Mouse (Mus musculus) R1 (cell line): ENCODE data around the gene Whamm.
A peak's percentile ranks its signal among the peaks of the same experiment; 100 is the strongest.

Experiments used
- DNase-seq: peaks from one replicate; pipeline ENCODE4 v3.0.0-alpha.2; 2018; ENCODE audit warnings: low read depth, low spot score

The Whamm gene

DNA sequence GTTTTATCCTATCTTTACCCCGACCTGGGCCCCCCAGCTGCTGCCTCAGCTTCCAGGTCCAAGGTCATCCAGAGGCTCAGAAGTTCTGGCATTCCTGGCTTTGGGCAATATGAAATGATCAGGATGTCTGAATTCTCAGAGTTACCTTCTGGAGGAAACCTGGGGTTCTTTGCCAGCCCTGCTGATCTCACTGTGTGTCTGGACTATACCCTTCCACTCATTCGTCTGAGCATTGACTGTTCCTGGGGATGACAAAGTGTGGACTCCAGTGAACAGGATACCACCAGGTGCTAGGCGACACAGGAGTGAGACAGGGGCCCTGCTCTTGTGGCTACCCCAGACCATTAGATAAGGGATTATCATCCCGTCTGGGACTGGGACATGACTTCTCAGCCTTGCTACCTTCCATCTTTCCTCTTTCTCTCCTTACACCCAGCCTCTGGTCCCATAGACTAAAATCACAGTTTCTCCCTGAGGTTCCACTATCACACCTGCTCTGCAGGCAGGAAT is 7.5 kb upstream of the Whamm start:
- DNase-seq, result no peak

DNA sequence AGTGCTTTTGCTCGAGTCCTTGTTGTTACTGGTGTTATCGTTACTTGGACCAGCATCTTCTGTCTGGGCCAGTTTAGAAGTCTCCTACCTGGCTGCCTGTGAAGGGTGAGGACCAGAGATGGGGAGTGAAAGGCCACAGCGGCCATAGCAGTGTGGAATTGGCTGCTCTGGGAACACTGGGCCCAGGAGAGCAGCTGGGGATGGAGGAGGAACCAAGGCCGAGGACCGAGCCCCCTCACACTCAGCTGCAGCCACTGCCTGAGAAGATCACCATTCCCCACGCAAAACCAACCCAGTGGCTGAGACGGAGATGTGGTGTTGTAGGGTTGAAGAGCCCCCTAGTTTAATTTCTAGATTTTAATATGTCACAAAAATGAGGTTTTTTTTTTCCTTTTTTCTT is 6.3 kb upstream of the Whamm start:
- no peak for DNase-seq

DNA sequence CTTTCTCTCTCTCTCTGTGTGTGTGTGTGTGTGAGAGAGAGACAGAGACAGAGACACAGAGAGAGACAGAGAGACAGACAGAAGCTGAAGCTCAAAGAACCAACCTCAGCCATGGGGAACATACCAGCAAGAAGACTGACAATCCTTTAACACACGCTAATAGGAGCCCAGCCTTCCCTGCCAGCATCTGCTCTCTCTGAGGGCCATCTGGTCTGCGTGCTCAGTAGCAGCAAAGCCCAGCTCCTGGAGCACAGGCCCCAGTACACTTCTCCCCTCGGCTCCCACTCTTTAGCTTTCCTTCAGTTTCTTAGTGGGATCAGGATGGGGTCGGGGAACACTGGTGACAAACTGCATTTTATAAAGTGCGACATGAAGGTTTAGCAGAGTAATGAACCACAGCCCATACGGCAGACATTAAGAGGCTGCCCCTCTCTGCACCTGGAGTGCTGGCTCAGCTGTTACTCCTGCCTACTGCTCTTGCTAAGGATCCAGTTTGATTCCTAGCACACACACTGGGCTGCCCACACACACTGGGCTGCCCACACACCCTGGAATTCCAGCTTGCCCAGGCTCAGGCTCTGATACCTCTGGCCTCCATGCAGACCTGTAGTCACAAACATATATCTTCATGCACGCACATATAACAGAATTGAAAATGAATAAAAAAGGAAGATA is 5.5 kb upstream of the Whamm start:
- no peak for DNase-seq

DNA sequence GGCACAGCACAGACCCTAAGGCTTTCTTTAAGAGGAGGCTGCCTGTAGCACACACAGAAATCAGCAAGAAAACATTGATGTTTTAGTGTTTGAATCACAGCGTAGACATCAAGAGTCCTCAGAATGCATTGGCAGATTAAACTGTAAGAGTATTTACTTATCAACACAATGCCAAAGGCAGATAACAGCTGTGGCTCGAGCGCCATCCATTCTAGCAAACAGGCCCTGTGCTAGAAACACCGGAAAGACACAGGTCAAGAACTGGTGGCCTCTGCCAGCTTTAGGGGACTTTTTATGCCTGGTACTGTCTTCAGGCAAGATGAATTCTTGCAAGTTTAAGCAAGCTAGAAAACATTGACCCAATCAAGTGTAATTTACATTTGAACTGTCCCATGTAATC is 4.7 kb upstream of the Whamm start:
- no peak for DNase-seq

DNA sequence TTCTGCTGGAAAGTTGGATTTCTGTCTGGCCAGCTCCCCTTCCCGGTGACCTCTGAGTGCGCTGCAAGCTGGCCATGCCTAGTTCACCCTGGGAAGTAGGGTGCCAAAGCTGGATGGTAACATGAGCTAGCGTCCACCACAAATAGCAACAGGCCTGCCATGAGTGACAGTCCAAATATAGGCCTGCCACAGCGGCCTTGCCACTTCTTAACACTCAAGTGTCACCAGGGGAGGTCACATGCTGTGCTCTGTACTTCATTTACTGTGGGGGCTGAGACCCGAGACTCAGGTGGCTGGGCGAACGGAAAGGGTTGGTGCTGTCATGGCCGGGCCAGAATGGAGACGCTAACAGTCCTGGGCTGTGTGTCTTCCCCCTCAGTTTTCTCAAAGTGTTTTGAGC is 4.2 kb upstream of the Whamm start, which contains the start of gene Fsd2:
TSS of gene Fsd2 (minus strand) at position 53 of the 400 bp plus-strand sequence.
- no peak for DNase-seq

DNA sequence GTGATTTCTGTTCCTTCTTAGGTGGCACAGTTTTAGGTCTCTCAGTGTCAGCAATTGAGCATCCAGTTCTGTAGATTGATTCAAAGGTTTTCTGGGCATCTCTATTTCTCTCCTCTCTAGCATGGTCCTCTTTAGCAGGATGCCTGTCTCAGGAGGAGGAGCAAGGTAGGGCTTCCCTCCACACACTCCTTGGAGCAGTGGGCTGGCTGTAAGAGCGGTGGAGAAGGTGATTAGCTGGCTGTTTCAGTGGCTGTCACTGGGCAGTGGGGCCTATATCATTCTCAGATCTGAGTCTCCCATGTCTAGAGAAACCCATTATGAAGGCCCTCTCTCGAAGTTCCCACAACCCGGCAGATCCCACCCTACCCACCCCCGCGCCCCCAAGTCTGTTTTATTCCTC is 3.7 kb upstream of the Whamm start:
- no peak for DNase-seq

DNA sequence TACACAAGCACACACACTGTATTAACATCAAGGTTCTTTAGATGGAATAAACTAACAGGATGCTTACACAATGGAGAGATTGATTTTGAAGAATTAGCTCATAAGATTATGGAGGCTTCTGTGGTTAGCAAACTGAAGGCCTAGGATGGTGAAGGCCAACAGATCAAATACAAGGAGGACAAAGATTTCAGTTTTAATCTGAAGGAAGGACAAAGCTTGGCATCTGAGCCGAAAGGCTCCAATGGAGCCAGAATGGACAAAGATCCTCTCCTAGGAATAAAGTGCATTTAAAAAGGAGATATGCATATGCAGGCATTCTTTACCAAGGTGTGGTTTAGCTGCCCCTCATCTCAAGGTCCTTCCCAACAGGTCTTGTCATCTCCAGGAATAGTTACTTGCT is 1.2 kb upstream of the Whamm start:
- peak; percentile 53 for DNase-seq

DNA sequence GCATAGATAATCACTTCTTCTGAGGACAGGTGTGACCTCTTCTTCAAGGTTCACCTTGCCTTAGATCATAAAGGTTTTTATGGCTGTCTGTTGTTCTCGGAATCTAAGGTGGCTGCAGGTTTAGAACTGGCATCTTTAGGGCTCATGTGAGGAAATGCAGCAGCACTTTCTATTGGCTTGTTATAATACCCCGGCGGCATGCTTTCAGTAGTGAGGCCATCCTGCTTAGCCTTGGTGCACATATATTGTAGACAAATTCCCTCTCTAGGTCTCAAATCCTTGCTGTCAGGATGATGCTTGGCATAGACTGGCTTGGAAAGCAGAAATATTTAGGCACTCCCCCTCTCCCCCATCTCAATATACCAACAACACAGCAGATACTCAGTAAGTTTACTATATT is 795 bp upstream of the Whamm start:
- DNase-seq, result no peak

DNA sequence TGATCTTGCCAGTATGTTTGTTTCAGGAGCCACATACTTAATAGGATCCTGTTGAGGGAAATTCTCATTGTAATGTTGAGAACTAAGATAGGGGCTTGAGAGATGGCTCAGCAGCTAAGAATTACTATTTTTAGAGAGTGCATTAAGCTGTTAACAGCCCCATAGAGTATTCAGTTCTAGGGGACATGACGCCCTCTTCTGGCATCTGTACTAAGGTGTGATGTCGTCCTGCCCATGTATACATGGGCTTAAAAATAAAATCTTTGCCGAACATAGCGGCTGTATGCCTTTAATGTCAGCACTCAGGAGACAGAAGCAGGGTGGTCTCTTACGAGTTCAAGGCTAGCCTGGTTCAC is 336 bp upstream of the Whamm start:
- DNase-seq, result no peak

DNA sequence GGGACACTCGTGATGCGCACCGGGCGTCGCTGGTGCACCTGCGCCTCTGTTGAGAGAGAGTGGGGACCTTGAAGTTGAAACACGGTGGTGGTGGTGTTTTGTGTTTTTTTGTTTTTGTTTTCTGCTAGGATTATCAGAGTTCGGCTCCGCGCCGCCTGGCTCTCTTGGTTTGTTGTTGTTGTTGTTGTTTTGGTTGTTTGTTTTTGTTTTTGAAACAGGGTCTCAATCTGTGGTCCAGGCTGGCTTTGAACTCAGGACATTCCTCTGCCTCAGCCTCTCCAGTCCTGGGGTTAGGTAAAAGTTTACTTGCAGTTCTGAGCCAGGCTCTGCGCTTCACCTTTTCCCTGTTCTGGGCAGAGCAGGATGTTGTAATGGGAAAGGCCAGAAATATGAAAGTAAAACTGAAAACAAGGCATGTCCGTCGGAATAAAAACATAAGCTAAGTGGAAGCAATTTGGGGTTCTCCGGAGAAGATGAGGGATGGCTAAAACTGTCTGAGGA is 925 bp downstream of the Whamm start:
- DNase-seq, result peak; percentile 64

DNA sequence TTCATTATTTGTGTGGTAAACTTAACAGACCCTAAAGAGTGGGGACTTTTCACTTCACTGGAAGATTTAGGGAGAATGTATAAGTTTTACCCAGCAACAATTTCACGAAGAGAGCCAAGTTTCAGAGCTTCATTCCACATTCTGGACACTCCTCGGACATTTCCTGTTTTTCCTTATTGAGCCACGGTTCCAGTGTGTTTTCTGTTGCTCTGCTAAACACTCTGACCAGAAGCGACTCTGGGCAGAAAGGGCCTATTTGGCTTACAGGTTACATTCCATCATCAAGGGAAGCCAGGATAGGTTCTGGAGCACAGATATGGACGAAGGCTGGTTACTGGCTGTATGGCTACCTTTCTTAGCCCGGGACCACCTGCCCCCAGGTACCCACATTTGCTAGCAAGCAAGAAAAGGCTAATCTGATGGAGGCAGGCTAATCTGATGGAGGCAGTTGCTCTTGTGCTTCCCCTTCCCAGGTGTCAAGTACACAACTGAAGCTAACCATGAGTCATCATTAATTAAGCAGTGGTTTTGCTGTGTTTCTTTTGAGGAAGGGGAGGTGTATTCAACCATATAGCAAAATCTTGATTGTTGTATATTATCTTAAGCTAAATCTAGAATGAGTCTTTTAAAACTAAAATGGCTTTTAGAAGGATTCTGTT is 1.7 kb downstream of the Whamm start:
- no peak for DNase-seq

DNA sequence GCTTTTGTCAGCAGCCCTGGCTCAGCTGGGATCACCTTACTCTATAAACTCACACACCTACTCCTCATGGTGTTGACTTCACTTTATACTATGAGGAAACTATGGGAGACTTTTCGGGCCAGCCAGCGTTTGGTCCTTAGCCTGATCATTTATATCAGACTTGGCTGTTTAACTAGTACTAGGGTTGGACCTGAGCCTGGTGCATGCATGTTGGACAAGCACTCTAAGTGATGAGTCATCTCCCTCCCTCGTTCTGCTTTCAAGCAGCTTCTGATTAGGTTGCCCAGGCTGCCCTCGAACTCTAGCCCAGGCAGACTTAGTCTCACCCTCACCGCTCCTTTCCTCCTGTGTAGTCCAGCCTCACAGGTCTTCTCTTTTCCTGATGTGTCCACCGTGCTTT is 2.3 kb downstream of the Whamm start:
- peak; percentile 31 for DNase-seq

DNA sequence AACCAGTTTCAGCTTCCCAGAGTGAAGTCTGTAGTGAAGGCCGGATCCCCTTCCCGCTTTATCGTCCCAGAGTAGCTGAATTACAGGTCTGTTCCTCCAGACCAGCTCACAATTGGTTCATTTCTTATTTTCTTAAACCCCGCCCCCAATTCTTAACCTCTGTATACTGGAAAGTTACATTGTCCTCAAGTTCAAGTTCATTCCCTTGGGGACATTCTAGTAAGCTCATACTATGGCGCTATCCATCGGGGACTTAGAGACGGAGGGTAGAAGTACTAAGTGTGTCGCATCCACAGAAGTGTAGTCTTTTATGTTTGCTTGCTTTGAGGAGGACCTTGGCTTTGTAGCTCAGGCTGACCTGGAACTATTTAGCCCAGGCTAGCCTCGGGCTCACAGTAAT is 2.8 kb downstream of the Whamm start:
- DNase-seq, result peak; percentile 32

DNA sequence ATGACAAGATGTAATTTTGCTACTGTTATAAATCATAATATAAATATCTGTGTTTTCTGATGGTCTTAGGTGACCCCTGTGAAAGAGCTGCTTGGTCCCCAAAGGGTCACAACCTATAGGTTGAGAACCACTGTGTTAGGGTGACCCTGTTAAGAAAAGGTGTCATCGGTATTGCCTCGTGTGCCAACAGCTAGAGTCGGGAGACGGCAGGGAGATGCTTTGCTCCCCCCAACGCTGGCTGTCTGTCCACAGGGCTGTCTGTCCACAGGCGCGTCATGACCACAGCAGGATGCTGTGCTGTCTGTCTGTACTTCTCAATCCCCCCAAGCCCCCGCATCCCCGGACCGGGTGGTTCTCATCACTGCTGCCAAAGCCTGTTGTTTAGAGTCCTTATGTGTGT is 4.5 kb downstream of the Whamm start:
- no peak for DNase-seq

DNA sequence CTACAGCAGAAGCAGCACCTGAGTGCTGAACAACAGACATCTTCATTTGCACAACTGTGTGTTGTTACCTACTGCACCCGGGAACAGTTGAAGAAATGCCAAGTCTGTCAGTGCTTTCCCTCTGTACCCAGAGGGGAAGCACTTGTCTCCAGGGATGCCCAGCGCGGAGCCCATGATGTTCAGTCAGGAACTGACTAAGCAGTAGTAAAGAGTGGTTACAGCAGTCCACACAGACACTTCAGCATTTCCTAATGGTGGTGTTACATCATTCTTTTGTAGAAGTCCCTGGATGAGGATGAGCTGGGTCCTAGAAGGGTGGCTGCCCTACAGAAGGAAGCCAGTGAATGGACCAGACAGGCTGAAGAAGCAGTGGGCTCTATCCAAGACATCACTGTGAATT is 6.8 kb downstream of the Whamm start:
- DNase-seq, result no peak

DNA sequence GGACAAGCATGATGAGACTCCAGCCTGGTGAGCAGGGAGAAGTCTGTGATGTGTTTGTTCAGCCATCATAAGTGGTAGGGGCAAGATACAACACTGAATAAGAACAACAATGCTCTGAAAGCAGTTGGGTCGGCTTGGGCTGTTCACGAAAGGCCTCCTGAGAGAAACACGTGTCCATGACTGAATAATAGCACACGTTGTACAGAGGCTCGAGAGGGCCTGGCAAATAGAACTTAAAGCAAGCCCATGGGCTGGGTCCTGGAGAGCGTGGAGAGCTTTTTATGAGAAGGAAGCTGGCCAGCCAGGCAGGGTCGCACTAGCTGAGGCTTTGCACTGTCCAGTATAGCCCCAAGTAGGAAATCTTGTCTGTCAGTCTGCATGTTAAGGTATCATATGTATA is 7.3 kb downstream of the Whamm start:
- no peak for DNase-seq

DNA sequence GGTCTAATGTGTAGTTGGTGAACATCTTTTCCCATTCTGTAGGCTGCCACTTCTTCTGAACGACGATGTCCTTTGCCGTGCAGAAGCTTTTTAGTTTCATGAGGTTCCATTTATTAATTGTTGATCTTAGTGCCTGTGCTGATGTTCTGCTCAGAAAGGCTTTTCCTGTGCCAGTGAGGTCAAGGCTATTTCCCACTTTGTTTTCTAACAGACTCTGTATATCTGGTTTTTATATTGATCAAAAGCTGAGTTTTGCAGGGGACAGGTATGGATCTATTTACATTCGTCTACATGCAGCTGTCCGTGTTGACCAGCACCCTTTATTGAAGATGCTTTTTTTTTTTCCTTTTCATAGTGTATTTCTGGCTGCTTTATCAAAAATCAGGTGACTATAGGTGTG is 8.2 kb downstream of the Whamm start:
- no peak for DNase-seq

DNA sequence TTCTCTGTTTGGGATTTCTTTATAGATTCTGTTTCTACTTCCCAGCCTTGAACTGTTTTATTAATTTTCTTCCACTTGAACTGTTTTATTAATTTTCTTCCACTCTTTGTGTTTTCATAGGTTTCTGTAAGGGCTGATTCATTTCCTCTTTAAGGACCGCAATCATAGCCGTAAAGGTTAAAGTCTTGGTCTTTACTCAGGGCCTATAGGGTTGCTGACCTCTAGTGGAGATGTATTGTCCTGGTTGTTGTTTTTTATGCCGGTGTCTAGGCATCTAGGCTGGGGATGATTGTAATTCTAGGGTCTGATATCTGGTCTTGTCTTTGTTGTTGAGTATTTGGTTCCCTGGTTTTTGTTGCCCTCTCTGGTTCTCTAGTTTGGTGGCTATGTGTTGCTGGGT is 12.4 kb downstream of the Whamm start:
- DNase-seq, result peak; percentile 33

DNA sequence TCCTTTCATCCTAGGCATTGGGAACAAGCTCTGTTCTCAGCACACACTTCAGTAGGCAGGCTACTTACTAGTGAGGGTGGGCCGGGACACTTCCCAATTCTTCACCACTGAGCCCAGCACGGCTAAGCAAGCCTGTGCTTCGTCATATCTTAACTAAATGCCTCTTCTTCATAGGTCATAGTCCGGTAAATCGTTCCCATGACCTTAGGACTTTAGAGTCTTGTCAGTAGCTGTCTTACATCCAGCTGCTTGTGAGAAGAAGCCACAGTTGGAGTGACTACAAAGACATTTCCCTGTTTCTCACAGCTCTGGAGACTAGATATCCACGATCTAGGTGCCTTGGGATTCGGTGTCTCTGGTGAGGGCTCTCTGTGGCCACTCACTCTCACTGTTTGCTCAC is 14.3 kb downstream of the Whamm start:
- no peak for DNase-seq

DNA sequence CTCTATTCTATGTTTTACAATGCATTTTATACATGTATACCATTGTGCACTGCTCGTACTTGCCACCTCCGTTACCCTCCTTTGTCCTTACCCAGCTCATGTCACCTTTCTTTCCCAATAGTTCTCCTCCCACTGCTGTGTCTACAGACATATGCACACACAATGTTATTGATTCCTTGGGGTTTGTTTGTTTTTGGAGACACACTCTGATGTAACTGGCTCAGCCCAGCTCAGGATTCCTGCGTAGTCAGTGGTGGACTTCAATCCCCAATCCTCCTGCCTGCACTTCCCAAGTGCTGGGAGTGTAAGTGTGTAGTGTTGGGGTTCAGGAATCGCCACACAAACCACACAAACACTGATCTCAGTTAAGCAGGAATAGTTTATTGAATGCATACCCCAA is 16.2 kb downstream of the Whamm start:
- DNase-seq, result no peak

DNA sequence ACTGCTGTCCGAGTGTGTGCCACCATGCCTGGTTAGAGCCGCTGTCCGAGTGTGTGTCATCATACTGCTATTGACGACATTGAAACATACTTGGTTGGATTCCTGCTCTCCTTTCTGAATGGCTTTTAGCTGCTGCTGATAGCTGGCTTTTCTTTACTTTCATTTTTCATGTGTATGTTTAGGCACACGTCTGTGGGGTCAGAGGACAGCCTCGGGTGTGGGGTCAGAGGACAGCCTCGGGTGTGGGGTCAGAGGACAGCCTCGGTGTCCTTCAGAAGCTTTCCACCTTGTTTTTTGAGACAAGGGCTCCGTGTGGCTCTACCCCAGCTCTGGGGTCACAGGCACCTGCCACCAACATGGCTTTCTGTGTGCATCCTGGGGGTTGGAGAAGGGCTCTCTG is 21.6 kb downstream of the Whamm start:
- DNase-seq, result no peak

DNA sequence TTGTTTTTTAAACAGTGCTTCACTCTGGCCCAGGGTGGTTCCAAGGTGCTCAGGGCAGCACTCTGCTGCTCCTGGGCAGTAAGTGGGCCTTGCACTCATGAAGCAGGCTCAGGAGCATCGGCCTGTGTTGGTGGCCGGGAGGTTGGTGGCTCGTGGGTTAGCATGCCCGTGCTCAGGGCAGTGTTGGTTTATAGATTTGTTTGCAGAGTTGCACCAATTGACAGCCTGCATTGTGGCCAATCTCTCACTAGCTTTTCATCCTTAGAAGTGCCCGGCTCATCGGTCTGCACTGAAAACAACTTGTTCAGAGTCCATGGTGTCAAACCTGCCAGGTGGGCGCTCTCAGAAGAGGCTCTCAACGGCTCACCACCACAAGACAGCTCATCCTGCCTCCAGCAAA is 22.3 kb downstream of the Whamm start:
- no peak for DNase-seq

DNA sequence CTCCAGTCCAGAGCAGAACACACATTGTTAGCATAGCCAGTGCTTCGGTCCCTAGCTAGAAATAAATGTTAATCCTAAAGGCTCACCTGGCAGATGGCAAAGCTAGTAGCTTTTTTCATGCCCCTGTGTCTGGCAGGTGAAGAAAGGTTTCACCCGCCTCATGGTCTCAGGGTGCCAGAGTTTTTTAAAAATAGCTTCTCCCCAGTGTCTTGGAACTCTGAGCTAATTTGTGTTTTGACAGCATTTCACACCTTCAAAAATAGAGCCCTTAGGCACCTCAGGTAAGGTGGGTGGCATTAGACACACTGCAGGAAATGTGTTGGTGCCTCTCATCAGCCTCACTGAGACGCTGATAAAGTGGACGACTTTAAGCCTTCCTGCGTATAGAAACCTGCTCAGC is 24.0 kb downstream of the Whamm start:
- DNase-seq, result no peak
